Mouse (Mus musculus) fat pad, adult 2 months (tissue): ENCODE measurements around the gene Chd2.

Source experiments
- DNase-seq: peaks from one replicate; pipeline ENCODE4 v3.0.0-alpha.2; 2011; ENCODE audit warnings: low read depth, low spot score; ENCODE audit errors: extremely low read depth

The Chd2 gene

GRCm38 (mm10) chr7:73412419-73412818 lies 129.2 kb downstream of the Chd2 start:
- DNase-seq: no peak

GRCm38 (mm10) chr7:73411986-73412385 lies 129.6 kb downstream of the Chd2 start:
- no peak for DNase-seq

GRCm38 (mm10) chr7:73411523-73411922 lies 130.1 kb downstream of the Chd2 start:
- no peak for DNase-seq

GRCm38 (mm10) chr7:73405550-73405949 lies 136.1 kb downstream of the Chd2 start:
- DNase-seq: no peak

- DNase-seq: no peak
Measured at GRCm38 (mm10) chr7:73403538-73403937, 138.1 kb downstream of the Chd2 start.

- no peak for DNase-seq
Measured at GRCm38 (mm10) chr7:73402671-73403070, 139.0 kb downstream of the Chd2 start.

- no peak for DNase-seq
Measured at GRCm38 (mm10) chr7:73402106-73402505, 139.5 kb downstream of the Chd2 start.

- no peak for DNase-seq
Measured at GRCm38 (mm10) chr7:73400051-73400916, 141.3 kb downstream of the Chd2 start.

GRCm38 (mm10) chr7:73399501-73400044 lies 142.1 kb downstream of the Chd2 start:
- DNase-seq: no peak

- no peak for DNase-seq
Measured at GRCm38 (mm10) chr7:73398806-73399442, 142.7 kb downstream of the Chd2 start.

- peak; percentile 92 for DNase-seq
Measured at GRCm38 (mm10) chr7:73398319-73398718, 143.3 kb downstream of the Chd2 start.

GRCm38 (mm10) chr7:73394013-73394409 lies 147.6 kb downstream of the Chd2 start:
- DNase-seq: no peak

GRCm38 (mm10) chr7:73393307-73394012 lies 148.2 kb downstream of the Chd2 start:
- DNase-seq: no peak

- DNase-seq: no peak
Measured at GRCm38 (mm10) chr7:73392359-73392758, 149.3 kb downstream of the Chd2 start.

GRCm38 (mm10) chr7:73391518-73392321 lies 149.9 kb downstream of the Chd2 start:
- DNase-seq: no peak

- DNase-seq: no peak
Measured at GRCm38 (mm10) chr7:73391002-73391517, 150.6 kb downstream of the Chd2 start.

- no peak for DNase-seq
Measured at GRCm38 (mm10) chr7:73390426-73391001, 151.1 kb downstream of the Chd2 start.

GRCm38 (mm10) chr7:73389871-73390294 lies 151.7 kb downstream of the Chd2 start:
- DNase-seq: no peak

GRCm38 (mm10) chr7:73389419-73389818 lies 152.2 kb downstream of the Chd2 start:
- DNase-seq: no peak

- DNase-seq: no peak
Measured at GRCm38 (mm10) chr7:73388866-73389265, 152.8 kb downstream of the Chd2 start.
